Mouse (Mus musculus) stomach, postnatal 0 days (tissue): ENCODE measurements at regions not wholly inside any gene's neighbourhood (a gene's known extent, or its start where the extent isn't known, plus 50 kb on each side); places are given as distances from the start of the nearest gene placed in this dataset.

ENCODE experiments used
- ATAC-seq: fragments of 200-750 bp; cut with Nextera tagmentation; 2 replicates; pipeline ENCODE4 v1.8.0; 2017; ENCODE audit not compliant: low FRiP score, low TSS enrichment
- DNase-seq: peaks from one replicate; pipeline ENCODE4 v3.0.0-alpha.2; 2016; ENCODE audit warnings: low spot score
- H3K27ac ChIP-seq: fragments of 300-500 bp; sonication (generic); replicated peaks from 2 replicates; pipeline ENCODE4 v1.5.1; 2014; ENCODE audit warnings: mild to moderate bottlenecking, control low read depth
- H3K27me3 ChIP-seq: fragments of 300-500 bp; sonication (generic); 2 replicates; pipeline ENCODE4 v1.6.1; 2014; ENCODE audit warnings: low read length; ENCODE audit not compliant: control insufficient read depth, insufficient read depth
- H3K36me3 ChIP-seq: fragments of 300-500 bp; sonication (generic); 2 replicates; pipeline ENCODE4 v1.6.1; 2014; ENCODE audit warnings: low read length, mixed read lengths; ENCODE audit not compliant: control insufficient read depth, insufficient read depth
- H3K4me1 ChIP-seq: fragments of 300-500 bp; sonication (generic); replicated peaks from 2 replicates; pipeline ENCODE4 v1.6.1; 2014; ENCODE audit warnings: antibody characterized with exemption; ENCODE audit not compliant: control insufficient read depth, insufficient read depth
- H3K4me2 ChIP-seq: fragments of 300-500 bp; sonication (generic); replicated peaks from 2 replicates; pipeline ENCODE4 v1.6.1; 2014; ENCODE audit warnings: low read depth, mild to moderate bottlenecking, control low read depth, moderate library complexity
- H3K4me3 ChIP-seq: fragments of 300-500 bp; sonication (generic); 2 replicates; pipeline ENCODE4 v1.5.1; 2014; ENCODE audit warnings: low read depth, low read length, control low read depth
- H3K9ac ChIP-seq: fragments of 300-500 bp; sonication (generic); 2 replicates; pipeline ENCODE4 v1.6.1; 2014; ENCODE audit warnings: mild to moderate bottlenecking, low read length, control low read depth, mixed read lengths
- H3K9me3 ChIP-seq: fragments of 300-500 bp; sonication (generic); 2 replicates; pipeline ENCODE4 v1.6.1; 2016; ENCODE audit warnings: low read length; ENCODE audit not compliant: control insufficient read depth
- CTCF ChIP-seq: IDR thresholded peaks from 2 replicates; pipeline ENCODE4 v1.5.1; 2016; ENCODE audit warnings: antibody characterized with exemption, low read depth, mild to moderate bottlenecking, moderate library complexity
- EP300 ChIP-seq: optimal IDR thresholded peaks from 2 replicates; pipeline ENCODE3; 2016; ENCODE audit warnings: antibody characterized with exemption
- WGBS: fragments of 180-500 bp; shearing (Covaris S2); extraction: QIAGEN DNeasy Blood & Tissue Kit; methylation state at CpG from one replicate; pipeline ENCODE4 v1.1.7; 2014; 5-methylcytosine and 5-hydroxymethylcytosine counted together

DNA sequence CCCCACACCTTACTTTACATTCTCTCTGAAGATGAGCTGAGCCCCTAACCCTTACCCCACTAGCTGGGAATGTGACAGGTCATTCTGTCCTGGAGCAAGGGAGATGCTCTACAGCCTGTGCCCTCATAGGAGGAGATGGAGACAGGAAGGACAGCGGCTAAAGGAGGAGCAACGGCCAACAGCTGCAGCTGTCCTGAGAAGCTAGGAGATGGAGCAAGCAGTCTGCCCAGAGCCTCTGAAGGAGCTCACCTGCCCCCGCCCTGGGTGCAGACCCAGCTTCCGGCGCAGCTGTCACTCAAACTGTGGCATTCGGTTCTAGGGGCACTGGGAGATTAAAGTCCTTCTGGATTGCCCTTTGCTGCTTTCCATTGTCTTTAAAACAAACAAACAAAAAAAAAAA is 69.6 kb downstream of the 1700001O22Rik start:
- H3K27ac ChIP-seq = no peak overlapping the region
- H3K9me3 ChIP-seq = no peaks in the 10 kb centered on the region
- TF ChIP-seq CTCF (no peak), EP300 (no peak)
- ATAC-seq (no peak; the same call in 1 of the 2 replicates), DNase-seq (no peak)
- H3K4me3 ChIP-seq = no peak overlapping the region
- no peak overlapping the region for H3K9ac ChIP-seq
- no peak overlapping the region for H3K4me2 ChIP-seq
- no peaks in the 10 kb centered on the region for H3K36me3 ChIP-seq
- H3K27me3 ChIP-seq = no peaks in the 10 kb centered on the region
- 33% methylated on average over 6 of the region's 6 CpGs for WGBS
- no peaks in the 10 kb centered on the region for H3K4me1 ChIP-seq

- Histone ChIP-seq H3K27me3 (no peaks in the 10 kb centered on the region), H3K9me3 (no peaks in the 10 kb centered on the region), H3K4me3 (no peak overlapping the region), H3K4me1 (no peaks in the 10 kb centered on the region), H3K27ac (no peak overlapping the region), H3K4me2 (no peak overlapping the region), H3K9ac (no peak overlapping the region), H3K36me3 (no peaks in the 10 kb centered on the region)
- 96% methylated on average over 5 of the region's 5 CpGs for WGBS
- no peak for TF ChIP-seq CTCF
- TF ChIP-seq EP300 = no peak
- no peak for DNase-seq
- ATAC-seq = no peak
These were observed 71.6 kb downstream of the 1700001O22Rik start for GRCm38 (mm10) chr2:30731832-30732231.

DNA sequence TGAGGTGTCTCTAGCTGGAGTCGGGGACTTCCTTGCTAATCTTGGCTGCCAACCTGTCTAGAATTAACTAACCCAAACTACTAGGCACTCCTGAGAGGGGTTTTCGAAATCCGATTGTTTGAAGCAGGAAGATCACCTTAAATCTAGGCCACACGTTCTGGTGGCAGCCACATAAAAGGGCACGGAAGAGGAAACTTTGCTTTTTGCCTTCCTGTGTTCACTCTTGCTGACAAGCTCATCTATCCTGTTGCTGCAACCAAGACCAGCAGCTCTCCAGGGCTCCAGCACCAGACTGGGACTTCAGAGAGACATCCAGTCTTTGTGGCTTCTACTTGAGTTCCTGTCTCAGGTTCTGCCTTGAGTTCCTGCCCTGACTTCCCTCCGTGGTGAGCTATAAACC is 75.5 kb downstream of the 1700001O22Rik start:
- Histone ChIP-seq H3K9me3 (no peaks in the 10 kb centered on the region), H3K27me3 (no peaks in the 10 kb centered on the region), H3K27ac (no peak overlapping the region), H3K4me1 (peaks cover 12% of the 10 kb centered on the region; the same call in 1 of the 2 replicates), H3K36me3 (no peaks in the 10 kb centered on the region), H3K4me3 (no peak overlapping the region), H3K4me2 (no peak overlapping the region), H3K9ac (no peak overlapping the region)
- no peak for ATAC-seq
- no peak for DNase-seq
- TF ChIP-seq CTCF = no peak
- no peak for TF ChIP-seq EP300
- WGBS = 85% methylated on average over 6 of the region's 6 CpGs

- H3K9ac ChIP-seq = peak overlapping the region; percentile 61
- TF ChIP-seq EP300 (no peak), CTCF (peak; percentile 59)
- peak; percentile 61 for DNase-seq
- peak overlapping the region; percentile 35; the same call in 1 of the 2 replicates for H3K27ac ChIP-seq
- ATAC-seq = 0 out of 2 replicates have a peak, but pooled peaks have one; percentile 38
- no peaks in the 10 kb centered on the region for H3K36me3 ChIP-seq
- no peaks in the 10 kb centered on the region for H3K9me3 ChIP-seq
- peaks cover 16% of the 10 kb centered on the region; the same call in 1 of the 2 replicates for H3K4me1 ChIP-seq
- H3K4me2 ChIP-seq = peak overlapping the region; percentile 52
- H3K27me3 ChIP-seq = no peaks in the 10 kb centered on the region
- WGBS = 17% methylated on average over 38 of the region's 38 CpGs
- peak overlapping the region; percentile 22 for H3K4me3 ChIP-seq
These were observed 77.6 kb downstream of the 1700001O22Rik start for GRCm38 (mm10) chr2:30725601-30726489.

GRCm38 (mm10) chr2:30725186-30725585 is 78.3 kb downstream of the 1700001O22Rik start:
- WGBS = 59% methylated on average over 10 of the region's 10 CpGs
- no peak for DNase-seq
- H3K4me3 ChIP-seq = no peak overlapping the region
- ATAC-seq = no peak
- peak overlapping the region; percentile 52 for H3K4me2 ChIP-seq
- H3K27ac ChIP-seq = peak overlapping the region; percentile 35; the same call in 1 of the 2 replicates
- H3K36me3 ChIP-seq = no peaks in the 10 kb centered on the region
- TF ChIP-seq CTCF (no peak), EP300 (no peak)
- no peaks in the 10 kb centered on the region for H3K27me3 ChIP-seq
- H3K9me3 ChIP-seq = no peaks in the 10 kb centered on the region
- peak overlapping the region; percentile 61; the same call in 1 of the 2 replicates for H3K9ac ChIP-seq
- H3K4me1 ChIP-seq = peaks cover 21% of the 10 kb centered on the region

GRCm38 (mm10) chr2:30724521-30724920 is 78.9 kb downstream of the 1700001O22Rik start:
- H3K36me3 ChIP-seq = no peaks in the 10 kb centered on the region
- no peaks in the 10 kb centered on the region for H3K27me3 ChIP-seq
- DNase-seq = no peak
- H3K4me3 ChIP-seq = no peak overlapping the region
- no peak overlapping the region for H3K9ac ChIP-seq
- peaks cover 24% of the 10 kb centered on the region for H3K4me1 ChIP-seq
- TF ChIP-seq EP300 = no peak
- no peak for TF ChIP-seq CTCF
- ATAC-seq = no peak
- H3K27ac ChIP-seq = no peak overlapping the region
- H3K4me2 ChIP-seq = no peak overlapping the region
- H3K9me3 ChIP-seq = no peaks in the 10 kb centered on the region
